Mouse (Mus musculus): ENCODE measurements around the gene Rhd.

Rhd gene

DNA sequence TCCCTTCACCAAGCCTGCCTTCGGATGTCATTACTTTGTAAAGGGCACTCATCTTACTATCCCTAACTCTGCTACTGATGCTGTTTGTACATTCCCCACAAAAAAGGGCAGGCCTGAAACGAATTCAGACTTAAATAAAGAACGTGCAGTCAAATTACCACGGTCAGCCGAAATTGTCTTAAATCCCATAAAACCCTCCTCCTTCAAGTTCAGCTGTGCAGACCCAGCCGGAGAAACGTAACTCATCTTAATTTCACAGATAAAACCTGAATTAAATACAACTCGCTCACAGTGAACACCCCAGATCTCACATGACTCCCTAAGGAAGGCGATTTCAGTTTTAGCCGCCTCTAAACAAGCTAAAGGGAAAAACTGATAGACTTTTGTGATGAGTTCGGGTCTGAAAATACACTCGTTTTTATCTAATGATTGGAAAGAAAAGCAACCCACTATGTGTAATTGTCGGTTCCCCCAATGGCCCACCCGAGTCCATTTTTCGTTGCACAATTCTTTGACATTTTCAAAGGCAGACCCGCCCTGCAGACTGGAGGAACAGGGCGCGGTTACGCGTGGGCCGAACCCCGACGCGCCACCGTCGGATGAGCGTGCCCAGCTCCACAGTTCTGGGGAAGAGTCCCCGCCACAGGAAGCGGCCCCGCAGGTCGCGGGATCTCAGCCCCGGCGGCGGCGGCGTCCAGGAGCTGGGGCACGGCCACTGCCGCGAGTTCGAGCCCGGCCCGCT is 50.0 kb downstream of the Rhd start:
- no peak for DNase-seq

DNA sequence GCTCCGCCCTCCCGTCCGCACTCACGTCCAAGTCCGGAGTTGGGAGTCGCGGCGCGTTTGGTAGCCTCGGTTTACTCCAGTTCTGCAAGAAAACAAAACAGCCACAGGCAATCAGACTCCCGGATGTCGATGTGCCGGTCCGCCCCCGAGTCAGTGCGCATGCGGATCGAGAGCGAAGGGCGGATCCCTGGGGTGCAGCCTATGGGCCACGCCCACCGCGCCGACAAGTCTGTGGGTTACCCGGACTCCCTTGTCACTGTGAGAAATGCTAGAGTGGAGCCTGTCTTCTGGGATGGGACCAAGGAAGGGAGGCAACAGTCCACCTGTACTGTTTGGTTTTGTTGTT is 50.5 kb downstream of the Rhd start, which contains the start of gene Tmem50a:
TSS of gene Tmem50a (minus strand) at position 161 of the 346 bp plus-strand sequence.
- peak; percentile 80 to 90 for DNase-seq

- DNase-seq, result peak in 1 of 2 experiments; percentile 19
Observed at GRCm38 (mm10) chr4:134915223-134916050, 51.1 kb downstream of the Rhd start.

GRCm38 (mm10) chr4:134917194-134917593 is 52.9 kb downstream of the Rhd start:
- DNase-seq, result no peak

GRCm38 (mm10) chr4:134918381-134918780 is 54.0 kb downstream of the Rhd start:
- no peak for DNase-seq

- DNase-seq, result no peak
Observed at GRCm38 (mm10) chr4:134919733-134920540, 55.6 kb downstream of the Rhd start.

DNA sequence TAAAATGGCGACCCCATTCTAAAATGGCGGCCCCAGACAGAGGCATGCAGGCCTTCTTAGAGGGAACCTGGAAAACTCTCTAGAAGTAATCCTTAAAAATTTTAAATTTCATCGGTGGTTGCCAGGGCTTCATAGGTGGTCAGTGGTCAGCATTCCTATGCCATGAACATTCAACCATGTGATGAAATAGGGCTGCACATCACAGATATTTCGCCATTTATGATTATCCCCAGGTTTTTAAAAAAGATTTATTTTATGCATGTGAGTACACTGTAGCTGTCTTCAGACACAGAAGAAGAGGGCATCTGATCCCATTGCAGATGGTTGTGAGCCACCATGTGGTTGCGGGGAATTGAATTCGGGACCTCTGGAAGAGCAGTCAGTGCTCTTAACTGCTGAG is 56.3 kb downstream of the Rhd start:
- DNase-seq, result no peak

GRCm38 (mm10) chr4:134921703-134922102 is 57.4 kb downstream of the Rhd start:
- no peak for DNase-seq

DNA sequence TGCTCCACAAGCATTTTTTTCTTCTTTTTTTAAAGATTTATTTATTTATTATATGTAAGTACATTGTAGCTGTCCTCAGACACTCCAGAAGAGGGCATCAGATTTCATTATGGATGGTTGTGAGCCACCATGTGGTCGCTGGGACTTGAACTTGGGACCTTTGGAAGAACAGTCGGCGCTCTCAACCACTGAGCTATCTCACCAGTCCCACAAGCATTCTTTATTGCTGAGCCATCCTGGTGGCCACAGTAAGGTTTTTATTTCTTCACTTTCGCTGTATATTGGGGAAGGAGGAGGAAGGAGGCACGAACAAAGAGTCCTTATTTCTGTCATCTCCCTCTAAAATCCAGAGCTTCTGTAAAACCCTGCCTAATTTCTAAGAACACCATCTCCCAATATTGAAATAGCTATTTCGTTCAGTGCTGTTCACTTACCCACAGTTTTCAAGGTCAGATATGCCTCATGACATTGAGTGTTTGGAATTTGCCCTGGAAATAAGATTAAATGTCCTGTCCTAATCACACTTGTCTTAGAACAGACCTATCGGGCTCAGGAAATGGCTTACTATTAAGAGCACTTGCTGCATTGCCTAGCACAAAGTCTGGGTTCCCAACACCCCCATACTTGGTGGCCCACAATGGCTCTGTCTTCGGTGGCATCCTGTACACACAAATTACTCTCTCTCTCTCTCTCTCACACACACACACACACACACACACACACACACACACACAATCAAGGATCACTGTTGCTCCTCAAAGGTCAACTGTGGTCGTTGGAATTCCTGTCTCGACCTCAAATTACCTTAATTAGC is 58.0 kb downstream of the Rhd start:
- no peak for DNase-seq

DNA sequence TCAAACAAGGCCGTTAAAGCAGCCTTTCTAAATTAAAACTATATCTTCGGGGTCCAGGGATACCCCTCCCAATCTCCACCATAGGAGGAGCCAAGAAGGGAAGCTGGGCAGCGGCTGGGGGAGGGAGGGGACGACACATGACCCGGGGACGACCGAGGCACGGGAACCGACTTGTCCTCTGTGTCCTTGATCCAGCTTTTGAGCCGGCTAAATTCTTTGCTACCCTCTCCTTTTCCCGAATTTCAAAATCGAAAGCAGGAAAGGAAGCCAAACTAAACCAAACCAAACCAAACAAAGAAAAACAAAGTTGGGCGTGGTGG is 58.5 kb downstream of the Rhd start:
- peak; percentile 64 to 72 for DNase-seq

GRCm38 (mm10) chr4:134923258-134924018 is 59.1 kb downstream of the Rhd start, which contains the start of gene Rsrp1:
TSS of gene Rsrp1 (plus strand) at chr4:134923592.
- DNase-seq, result peak; percentile 98 to 99

DNA sequence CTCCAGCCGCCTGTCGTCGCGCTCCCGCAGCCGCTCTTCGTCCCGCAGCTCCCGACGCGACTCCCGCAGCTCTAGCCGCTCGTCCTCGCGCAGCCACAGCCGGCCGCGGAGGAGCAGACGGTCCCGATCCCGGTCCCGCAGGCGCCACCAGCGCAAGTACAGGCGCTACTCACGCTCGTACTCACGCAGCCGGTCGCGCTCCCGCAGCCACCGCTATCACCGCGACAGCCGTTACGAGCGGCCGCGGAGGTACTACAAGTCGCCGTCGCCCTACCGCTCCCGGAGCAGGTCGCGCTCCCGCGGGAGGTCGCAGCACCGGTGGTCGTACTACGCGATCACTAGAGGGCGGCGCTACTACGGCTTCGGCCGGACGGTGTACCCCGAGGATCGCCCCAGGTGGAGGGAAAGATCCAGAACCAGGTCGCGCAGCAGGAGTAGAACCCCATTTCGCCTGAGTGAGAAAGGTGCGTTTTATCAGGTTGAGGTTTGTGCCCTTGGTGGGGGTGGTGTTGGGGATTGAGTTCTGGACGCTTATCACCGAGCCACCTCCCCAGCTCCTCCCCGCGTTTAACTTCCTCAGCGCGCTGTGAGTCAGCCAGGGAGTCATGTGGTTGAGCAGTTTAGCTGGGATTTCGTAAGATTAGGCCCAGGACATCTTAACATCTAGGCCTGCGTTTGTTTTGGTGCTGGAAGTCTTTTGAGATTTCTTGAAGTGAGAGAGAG is 59.8 kb downstream of the Rhd start:
- DNase-seq, result peak in 1 of 2 experiments; percentile 63

- DNase-seq, result no peak
Observed at GRCm38 (mm10) chr4:134925206-134925605, 60.9 kb downstream of the Rhd start.

DNA sequence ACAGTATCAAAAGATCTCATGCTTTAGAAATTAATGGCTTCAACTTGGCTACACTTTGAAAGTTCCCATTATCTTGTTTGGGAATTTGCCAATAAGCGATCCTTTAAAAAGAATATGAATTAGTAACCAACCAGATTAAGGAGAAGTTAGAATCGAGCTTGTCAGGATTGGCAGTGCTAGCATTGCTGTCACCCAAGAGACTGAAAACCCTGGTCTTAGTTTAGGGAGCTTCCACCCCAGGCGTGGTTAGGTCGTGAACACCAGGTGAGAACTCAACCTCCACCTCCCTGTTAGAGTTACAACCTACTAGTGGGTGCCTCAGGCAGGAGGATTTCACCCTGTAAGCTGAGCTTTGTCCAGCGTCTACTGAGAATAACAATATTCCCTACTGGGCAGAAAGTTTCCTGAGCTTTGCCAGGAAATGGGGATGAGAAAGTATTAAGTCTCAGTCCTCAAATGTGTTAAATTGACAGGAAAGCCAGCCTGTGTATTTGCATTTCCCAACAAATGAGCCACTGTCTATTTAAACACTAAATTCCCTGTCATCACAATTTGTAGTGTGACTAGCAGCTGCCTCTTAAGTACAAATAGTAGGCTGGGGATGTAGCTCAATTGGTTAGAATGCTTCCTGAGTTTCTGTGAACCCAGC is 63.6 kb downstream of the Rhd start:
- no peak for DNase-seq

DNA sequence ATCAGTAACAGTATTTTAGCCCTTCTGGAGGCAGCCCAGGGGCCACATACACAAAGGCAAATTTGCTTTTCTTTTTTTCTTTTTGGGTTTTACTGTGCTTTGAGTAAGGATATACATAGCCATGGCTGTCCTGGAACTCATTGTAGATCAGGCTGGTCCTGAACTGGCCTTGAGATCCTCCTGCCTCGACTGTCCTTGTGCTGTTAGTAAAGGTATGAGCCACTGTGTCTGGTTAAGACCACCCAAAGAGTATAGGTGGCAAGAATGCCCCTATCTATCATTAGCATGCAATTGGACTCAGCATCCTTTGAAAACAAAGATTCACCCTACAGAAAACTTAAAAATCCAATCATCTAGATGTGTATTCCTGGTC is 64.1 kb downstream of the Rhd start:
- DNase-seq, result no peak

GRCm38 (mm10) chr4:134929536-134929935 is 65.2 kb downstream of the Rhd start:
- no peak for DNase-seq

DNA sequence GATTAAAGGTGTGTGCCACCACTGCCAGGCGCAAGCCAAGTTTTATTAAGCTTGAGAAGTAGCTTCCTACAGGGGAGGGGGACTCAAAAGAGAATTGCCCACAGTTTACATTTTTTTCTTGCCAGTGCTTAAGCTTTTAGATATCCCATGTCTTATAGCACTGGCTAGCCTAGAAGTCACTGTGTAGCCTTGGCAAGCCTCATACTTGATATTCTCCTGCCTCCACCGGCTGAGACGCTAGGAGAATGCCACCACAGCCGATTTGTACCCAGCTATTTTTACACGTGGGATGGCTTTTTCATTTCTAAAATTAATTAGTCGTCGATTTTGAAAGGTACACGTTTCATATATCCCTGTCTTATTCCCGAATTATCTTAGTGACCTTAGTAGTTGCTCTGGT is 65.9 kb downstream of the Rhd start:
- no peak for DNase-seq

- peak; percentile 96 to 98 for DNase-seq
Observed at GRCm38 (mm10) chr4:134930684-134931481, 66.5 kb downstream of the Rhd start, which contains the start of gene Syf2. TSS of gene Syf2 (plus strand) at chr4:134930898.

Data from cerebellum, postnatal 25 days (tissue).